Mouse (Mus musculus) layer of hippocampus, adult 9-10 months (tissue): ENCODE results near the gene Cdk2ap2.

ENCODE experiments used
- DNase-seq: peaks from one replicate; pipeline ENCODE4 v3.0.0; 2022; ENCODE audit warnings: low spot score

Gene Cdk2ap2

DNA sequence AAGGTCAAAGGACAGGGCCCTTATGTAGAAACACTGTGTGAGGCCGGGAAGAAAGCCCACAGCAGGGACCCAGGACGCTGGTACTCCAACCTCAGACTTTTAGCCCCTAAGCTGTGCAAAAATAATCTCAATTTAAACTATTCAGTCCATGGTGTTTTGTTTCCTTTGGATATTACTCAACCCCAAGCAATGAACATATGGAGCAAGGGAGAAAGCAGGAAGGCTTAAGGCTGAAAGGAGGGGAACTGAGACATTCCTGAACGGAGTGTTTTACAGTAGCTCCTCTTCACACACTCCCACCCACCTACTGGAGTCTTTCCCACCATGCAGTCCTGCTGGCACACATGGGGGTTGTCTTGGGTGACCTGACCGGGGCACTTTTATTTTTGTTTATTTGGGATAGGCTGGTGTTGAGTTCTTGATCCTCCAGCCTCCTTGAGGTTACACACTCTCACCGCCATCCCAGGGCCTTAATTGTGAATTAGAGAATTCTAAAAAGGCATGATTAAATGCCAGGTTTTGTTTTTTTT is 2.1 kb upstream of the Cdk2ap2 start:
- no peak for DNase-seq

DNA sequence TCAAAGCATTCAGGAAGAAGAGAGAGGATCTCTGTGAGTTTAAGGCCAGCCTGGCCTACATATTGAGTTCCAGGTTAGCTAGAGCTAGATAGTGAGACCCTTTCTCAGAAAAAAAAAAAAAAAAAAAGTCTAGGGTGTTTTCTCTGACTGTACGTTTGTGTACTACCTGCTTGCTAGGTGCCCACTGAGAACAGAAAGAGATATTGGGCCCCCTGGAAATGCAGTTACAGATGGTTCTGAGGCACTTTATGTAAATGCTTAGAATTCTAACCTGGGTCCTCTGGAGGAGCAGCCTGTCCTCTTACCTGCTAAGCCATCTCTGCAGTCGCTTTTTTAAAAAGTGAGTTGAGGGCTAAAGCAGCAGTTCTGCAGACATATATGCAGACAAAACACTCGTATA is 1.2 kb upstream of the Cdk2ap2 start:
- no peak for DNase-seq

GRCm38 (mm10) chr19:4097441-4097825 is 451 bp downstream of the Cdk2ap2 start:
- peak; percentile 51 for DNase-seq

- DNase-seq, result no peak
These were observed 1.4 kb downstream of the Cdk2ap2 start for GRCm38 (mm10) chr19:4098426-4098825.

GRCm38 (mm10) chr19:4099056-4099455 is 2.1 kb downstream of the Cdk2ap2 start:
- DNase-seq, result peak; percentile 87

DNA sequence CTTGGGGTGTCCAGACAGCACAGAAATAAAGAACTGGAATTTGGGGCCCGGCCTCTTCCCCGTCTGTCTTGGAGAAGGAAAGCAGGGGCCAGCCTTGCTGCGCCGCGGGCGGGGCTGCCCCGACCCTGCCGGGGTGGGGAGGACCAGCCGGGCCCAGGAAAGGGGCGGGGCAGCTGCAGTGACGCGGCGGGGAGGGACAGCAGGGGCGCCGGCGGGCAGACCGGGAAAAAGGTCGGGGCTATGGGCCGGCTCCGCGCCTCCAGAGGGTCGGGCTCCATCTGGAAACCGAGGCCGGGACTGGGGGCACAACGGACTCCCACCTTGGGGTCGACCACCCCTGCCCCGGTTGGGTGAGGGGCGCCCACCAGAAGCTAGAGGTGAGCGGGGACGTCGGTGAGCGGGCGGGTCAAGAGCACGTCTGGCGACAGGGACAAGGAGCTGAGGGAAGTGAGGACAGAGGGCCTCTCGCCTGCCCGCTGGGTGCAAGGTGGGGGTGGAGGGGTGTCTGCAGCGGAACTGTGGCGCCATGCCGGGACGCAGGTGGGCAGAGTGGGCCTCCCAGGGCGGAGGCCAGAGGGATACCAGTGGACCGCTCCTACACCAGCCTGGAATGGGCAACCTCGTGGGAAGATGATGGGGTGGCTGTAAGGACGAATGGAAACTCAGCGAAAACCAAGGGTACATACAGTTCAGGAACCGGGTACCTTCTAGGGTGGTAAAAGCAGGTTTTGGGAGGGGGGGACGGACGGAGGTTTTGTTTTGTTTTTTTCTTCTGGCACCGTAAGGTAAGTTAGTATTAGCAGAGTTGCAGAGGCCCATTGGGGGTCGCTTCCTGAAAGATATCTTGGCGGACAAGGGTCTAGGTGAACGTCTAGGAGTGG is 3.1 kb downstream of the Cdk2ap2 start, which contains the start of gene Pitpnm1:
Gene Pitpnm1 (plus strand): TSS at position 162 of the 881 bp plus-strand sequence.
- DNase-seq, result no peak

DNA sequence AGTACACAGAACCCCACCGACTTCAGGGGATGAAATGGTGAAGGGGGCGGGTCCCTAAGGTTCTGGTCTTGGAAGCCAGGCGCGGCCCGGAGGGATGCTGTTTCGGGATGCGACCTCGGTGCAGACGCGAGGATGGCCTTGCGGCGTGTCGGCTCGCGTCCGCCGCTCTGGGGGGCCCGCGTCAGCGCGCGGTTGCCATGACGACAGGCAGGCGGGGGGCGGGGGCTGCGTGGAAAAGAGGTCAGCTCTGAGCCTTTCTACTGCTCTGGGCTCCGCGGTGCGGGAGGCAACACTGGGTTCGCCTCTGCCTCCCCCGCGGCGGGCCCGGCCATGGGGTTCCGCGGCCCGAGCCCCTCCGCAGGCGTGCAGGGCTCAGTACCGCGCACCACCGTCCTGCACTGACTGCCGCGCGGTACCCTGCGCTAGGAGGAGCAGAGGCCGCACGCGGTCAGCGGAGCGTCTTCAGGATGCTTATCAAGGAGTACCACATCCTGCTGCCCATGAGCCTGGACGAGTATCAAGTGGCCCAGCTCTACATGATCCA is 3.8 kb downstream of the Cdk2ap2 start:
- DNase-seq, result no peak

GRCm38 (mm10) chr19:4101466-4101865 is 4.5 kb downstream of the Cdk2ap2 start:
- DNase-seq, result no peak

- DNase-seq, result no peak
These were observed 5.1 kb downstream of the Cdk2ap2 start for GRCm38 (mm10) chr19:4102049-4102448.

GRCm38 (mm10) chr19:4102626-4103025 is 5.6 kb downstream of the Cdk2ap2 start:
- no peak for DNase-seq

- no peak for DNase-seq
These were observed 6.3 kb downstream of the Cdk2ap2 start for GRCm38 (mm10) chr19:4103294-4103693.

DNA sequence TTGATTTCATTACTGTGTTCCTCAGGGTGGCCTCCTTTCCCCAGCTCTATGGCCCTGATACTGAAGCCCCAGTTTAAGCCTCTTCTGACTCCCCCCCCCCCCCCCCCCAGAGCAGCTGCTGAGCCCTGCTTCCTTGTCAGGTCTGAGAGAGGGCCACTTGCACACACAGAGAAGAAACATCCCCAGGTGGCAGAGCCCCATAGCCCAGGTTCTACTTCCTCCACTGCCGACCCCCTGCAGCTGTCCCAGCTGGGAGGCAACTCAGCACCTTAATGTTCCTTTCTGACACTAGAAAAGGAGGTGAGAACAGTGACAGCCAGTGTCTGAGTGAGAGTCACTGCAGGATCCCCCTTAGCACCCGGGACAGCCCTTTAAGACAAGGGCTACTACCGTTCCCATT is 6.8 kb downstream of the Cdk2ap2 start:
- DNase-seq, result no peak

DNA sequence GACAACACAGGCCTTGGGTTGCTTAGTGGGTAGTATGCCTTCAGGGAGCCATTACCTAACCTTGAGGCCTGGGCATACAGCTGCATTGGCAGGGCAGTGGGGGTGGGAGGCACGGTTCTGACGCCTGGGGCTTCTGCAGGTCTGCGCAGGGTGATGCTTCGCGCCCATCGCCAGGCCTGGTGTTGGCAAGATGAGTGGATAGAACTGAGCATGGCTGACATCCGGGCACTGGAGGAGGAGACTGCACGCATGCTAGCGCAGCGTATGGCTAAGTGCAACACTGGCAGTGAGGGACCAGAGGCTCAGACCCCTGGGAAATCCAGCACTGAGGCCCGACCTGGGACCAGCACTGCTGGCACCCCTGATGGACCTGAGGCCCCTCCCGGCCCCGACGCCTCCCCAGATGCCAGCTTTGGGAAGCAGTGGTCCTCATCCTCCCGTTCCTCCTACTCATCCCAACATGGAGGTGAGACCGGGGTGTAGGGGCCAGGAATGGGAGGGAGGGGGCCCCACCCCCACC is 7.8 kb downstream of the Cdk2ap2 start:
- no peak for DNase-seq

DNA sequence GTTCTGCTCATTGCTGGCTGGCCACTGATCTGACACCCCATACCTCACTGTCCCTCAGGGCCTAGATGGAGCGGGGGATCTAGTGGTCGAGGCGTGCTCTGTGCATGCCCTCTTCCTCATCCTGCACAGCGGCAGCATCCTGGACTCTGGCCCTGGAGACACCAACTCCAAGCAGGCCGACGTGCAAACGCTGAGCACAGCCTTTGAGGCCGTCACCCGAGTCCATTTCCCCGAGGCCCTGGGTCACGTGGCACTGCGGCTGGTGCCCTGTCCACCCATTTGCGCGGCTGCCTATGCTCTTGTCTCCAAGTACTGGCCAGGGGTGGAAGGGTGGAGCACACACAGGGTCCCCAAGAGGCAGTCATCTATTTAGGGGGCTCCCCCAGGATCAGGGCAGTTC is 9.7 kb downstream of the Cdk2ap2 start:
- no peak for DNase-seq

DNA sequence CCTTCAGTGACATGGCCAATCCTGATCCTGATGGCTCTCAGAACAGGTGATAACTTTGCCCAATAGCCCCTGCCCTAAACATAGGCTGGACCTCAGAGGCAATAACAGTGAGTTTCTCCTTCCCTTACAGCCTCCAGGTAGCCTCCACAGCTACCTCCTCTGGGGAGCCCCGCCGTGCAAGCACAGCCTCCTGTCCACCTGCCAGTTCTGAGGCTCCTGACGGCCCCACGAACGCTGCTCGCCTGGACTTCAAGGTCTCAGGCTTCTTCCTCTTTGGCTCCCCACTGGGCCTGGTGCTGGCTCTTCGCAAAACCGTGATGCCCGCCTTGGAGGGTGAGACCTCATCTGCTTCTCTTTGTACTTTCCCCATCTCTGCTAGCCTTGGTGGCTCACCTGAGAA is 11.6 kb downstream of the Cdk2ap2 start:
- DNase-seq, result no peak

GRCm38 (mm10) chr19:4112063-4112960 is 15.3 kb downstream of the Cdk2ap2 start:
- DNase-seq, result no peak

- peak; percentile 73 for DNase-seq
These were observed 16.3 kb downstream of the Cdk2ap2 start for GRCm38 (mm10) chr19:4113186-4113805.

DNA sequence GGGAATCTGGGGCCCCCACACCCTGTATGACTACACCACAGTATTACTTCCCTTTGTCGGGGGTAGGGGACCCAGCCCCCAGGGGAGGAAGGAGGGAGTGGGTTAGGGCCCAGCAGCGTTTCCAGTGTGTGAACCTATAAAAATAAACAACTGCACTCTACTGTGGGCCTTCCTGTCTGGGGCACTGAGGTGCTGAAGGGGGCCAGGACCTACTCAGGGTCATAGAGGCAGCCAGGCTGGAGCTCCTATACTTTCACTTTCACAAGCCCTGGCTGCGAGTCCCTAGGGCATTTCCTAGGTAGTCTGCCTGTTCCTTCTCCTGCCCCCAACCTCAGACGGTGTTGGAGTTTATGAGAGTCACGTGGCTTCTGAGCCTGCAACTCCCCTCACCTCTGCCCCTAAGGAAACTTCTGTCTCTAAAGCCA is 16.8 kb downstream of the Cdk2ap2 start:
- DNase-seq, result no peak

DNA sequence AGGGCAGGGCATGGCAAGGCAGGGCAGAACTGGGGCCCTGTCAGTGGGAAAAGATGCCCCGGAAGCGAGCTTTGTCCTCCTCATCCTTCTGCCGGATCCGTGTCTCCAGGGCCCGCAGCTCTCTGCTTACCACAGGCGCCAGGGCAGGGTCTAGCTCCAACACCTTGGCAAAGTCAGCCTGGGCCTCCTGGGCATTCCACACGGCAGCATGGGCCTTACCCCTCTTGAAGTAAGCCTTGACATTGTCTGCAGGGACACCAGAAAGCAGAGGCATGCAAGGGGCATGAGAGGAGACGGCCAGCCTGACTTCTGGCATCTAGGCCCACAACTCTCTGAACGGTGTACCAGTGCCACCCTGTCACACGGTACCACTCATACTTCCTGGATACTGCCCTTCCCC is 17.6 kb downstream of the Cdk2ap2 start:
- no peak for DNase-seq

DNA sequence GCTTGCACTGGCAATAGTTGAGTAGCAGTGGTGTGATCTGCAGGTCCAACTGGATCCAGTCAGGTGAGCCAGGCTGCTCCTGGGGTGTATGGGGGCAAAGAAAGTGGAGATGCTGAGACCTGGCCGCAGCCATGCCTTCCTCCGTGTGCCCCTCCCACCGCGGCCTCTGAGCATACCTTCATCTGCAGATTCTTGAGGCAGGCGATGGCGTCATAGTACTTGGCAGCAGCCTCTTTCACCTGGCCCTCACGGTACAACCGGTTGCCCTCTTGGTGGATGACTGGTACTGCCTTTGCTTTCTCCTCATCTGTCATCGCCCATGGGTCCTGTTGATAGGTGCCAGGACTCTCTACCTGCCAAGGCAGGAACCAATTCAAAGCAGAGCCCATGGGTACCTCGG is 18.2 kb downstream of the Cdk2ap2 start:
- DNase-seq, result no peak

DNA sequence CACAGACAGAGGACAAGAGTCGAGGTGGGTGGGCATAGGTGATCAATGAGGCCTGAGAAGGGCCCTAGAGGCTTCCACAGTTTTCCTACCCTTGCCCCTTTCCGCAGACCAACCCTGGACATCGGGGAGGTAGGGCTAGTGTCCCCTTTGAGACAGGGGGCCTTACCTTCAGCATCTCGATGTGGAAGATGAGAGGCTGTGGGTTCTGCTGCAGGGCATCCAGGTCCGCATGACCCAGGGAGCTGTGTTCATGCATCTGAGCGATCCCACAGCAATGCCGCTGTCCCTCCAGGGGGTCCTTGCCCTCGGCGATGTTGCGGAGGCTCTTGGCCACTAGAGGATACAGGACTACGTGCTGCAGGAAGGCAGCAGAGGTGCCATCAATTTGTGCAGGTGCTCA is 18.8 kb downstream of the Cdk2ap2 start:
- no peak for DNase-seq

- no peak for DNase-seq
These were observed 20.0 kb downstream of the Cdk2ap2 start for GRCm38 (mm10) chr19:4117006-4117405.
